Mouse (Mus musculus) G1E-ER4 (cell line): ENCODE data around the gene Zfand4. TPM values are rescaled to one million over a fixed set of nuclear protein-coding genes. Genes with fewer than 3 reads are reported as not detected.

Experiments used
- GATA1 ChIP-seq: IDR thresholded peaks from one replicate; pipeline ENCODE4 v1.8.0; 2012; ENCODE audit warnings: low read length, inconsistent platforms
- polyA plus RNA-seq: library from polyadenylated mRNA; stranded (reverse); fragments of >175 nt; gene quantifications from 2 replicates; pipeline ENCODE4 v1.2.3, GENCODE M21; 2012

Zfand4 gene
- polyA plus RNA-seq, 1 experiment: 1.8 TPM

DNA sequence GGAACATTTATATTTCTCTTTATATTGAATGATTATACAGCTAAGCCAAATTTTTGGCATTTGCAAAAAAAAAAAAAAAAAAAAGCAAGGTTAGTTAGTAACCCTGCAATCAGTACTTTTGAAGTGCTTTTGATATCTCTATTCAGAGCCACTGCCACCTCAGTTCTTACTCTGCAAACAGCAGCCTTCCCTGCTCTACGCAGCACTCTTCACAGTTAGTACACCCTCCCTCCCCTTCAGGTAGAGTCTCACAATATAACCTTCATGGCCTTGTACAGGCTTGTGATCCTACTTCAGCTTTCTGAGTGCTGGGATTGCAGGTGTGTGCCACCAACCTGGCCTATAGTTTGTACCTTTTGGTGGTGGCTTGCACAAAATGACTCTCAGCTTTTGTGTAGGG lies 89.4 kb downstream of the Zfand4 start:
- TF ChIP-seq GATA1: no peak

DNA sequence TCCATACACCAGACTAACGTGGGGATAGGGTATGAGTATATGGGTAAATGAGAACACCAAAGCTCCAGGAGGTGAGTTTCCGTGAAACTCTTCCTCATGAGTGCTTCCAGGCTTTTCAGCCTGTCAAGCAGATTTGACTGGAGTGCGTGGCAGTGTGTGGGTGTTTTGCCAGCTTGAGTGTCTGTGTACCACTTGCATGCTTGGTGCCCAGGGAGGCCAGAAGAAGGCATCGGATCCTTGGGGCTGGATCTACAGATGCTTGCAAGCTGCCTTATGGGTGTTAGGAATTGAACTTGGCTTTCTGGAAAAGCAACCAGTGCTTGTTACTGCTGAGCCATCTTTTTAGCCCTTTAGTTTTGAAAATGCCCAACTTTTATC lies 92.9 kb downstream of the Zfand4 start:
- TF ChIP-seq GATA1: no peak

- TF ChIP-seq GATA1: no peak
These were observed 94.0 kb downstream of the Zfand4 start for GRCm38 (mm10) chr6:116358056-116358455.

- no peak for TF ChIP-seq GATA1
These were observed 95.2 kb downstream of the Zfand4 start for GRCm38 (mm10) chr6:116359256-116359655.

GRCm38 (mm10) chr6:116361463-116361862 lies 97.4 kb downstream of the Zfand4 start:
- no peak for TF ChIP-seq GATA1

DNA sequence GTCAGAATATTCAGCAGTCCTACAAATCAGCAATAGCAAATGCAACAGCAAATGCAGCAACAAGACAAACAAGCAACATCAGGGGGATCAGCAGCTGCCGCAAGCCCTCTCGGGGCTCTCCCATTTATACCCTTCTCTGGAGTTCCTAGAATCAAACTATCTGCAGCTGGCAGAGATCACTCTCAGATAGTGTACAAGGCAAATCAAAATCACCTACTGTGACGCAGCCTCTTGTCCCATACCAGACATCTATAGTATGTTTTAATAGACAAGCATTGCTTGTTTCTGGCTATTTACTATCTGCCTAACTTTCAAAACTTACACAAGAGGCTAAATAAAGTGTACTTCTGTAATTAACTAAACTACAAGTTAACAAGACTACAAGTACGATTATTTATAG lies 98.0 kb downstream of the Zfand4 start:
- no peak for TF ChIP-seq GATA1

DNA sequence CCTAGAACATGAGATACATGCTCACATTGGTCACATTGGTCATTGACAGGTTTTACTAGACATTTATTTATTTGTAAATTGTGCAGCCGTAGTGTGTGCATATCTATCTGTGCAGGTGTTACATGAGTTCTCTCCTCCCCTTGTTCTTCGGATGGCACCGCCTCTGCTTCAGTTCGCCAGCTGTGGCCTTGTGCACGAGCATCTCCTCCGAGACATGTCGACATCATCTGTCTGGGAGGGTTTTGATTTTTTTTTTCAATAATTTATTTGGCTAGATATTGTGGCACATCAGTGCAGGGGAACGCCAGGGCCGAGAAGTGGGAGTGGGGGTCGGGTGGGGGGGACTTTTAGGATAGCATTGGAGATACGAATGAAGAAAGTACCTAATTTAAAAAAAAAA lies 103.9 kb downstream of the Zfand4 start:
- TF ChIP-seq GATA1: no peak

DNA sequence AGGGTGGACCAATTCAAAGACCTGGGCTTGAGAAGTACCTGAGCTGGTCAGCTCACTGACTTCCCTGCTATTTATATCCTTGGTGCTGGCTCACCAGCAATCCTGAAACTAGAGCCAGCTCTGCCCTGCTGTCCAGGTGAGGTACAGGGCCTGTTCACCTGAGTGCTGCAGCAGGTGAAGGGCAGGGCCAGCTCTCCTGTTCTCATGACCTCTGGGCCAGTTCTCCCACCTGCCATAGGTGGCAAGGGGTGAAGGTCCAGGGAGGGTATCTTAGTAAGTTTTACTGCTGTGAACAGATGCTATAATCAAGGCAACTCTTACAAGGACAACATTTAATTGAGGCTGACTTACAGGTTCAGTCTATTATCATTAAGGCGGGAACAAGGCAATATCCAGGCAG lies 105.8 kb downstream of the Zfand4 start:
- TF ChIP-seq GATA1: no peak

- no peak for TF ChIP-seq GATA1
These were observed 106.4 kb downstream of the Zfand4 start for GRCm38 (mm10) chr6:116370216-116370976.

DNA sequence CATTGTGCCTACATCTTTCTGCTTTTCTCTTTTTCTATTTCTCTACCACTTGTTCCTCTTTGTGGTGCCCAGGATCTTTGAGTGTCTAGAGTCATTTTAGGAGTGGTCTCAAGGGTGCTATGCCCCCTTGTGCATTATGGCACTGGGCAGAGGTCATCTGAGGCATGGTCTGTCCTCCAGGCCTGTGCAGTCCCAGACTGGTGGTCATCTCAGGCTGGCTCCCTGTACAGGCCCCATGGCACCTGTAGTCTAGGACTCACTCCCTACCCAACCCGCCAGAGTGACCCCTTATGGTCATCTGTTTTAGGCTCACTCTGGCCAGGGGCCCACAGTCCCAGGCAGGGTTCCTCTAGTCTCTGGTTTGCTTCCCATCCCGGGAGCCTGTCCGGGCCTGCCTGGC lies 107.5 kb downstream of the Zfand4 start:
- no peak for TF ChIP-seq GATA1

GRCm38 (mm10) chr6:116374136-116374535 lies 110.1 kb downstream of the Zfand4 start:
- TF ChIP-seq GATA1: no peak

DNA sequence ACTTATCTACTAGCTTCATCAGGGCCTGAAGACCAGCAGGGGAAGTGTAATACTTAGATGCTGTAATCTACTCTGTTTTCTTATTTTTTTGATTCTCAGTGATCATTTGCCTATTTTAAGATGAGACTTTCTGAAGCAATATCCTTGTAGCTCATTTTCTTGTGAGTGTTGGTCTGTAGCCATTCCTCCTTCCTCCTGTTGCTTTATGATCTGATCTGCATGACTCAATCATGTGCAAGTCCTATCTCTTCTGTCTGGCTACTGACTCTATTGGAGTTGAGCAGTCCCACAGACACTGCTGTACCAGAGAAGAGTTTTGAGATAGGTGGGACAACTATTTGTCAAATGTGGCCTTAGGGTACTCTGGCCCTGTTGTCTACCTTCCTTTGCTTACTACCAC lies 110.6 kb downstream of the Zfand4 start:
- no peak for TF ChIP-seq GATA1

- no peak for TF ChIP-seq GATA1
These were observed 114.9 kb downstream of the Zfand4 start for GRCm38 (mm10) chr6:116378892-116379291.

Other genes with a start within 250 kb of the Zfand4 start
- 0.59 and 0.77 TPM in 2 replicates for gene Tmcc1, start 70.7 kb upstream of the Zfand4 start, polyA plus RNA-seq
- 20.6 and 25.2 TPM in 2 replicates for gene Washc2, start 56.2 kb upstream of the Zfand4 start, polyA plus RNA-seq
- gene March8, start 73.8 kb downstream of the Zfand4 start, polyA plus RNA-seq: 9.5 and 13.7 TPM in 2 replicates
- 0.12 TPM in 2 replicates for gene Alox5, start 197.0 kb downstream of the Zfand4 start, polyA plus RNA-seq
- gene Olfr211, start 224.9 kb downstream of the Zfand4 start, polyA plus RNA-seq: not detected in 2 replicates
- not detected in 2 replicates for gene Olfr212, start 242.3 kb downstream of the Zfand4 start, polyA plus RNA-seq